Mouse (Mus musculus): ENCODE data around the gene Tex26. TPM values are rescaled to one million over a fixed set of nuclear protein-coding genes. Genes with fewer than 3 reads are reported as not detected.

The Tex26 gene
- polyA plus RNA-seq, 1 experiment from 2014 or later = 0.14 TPM

DNA sequence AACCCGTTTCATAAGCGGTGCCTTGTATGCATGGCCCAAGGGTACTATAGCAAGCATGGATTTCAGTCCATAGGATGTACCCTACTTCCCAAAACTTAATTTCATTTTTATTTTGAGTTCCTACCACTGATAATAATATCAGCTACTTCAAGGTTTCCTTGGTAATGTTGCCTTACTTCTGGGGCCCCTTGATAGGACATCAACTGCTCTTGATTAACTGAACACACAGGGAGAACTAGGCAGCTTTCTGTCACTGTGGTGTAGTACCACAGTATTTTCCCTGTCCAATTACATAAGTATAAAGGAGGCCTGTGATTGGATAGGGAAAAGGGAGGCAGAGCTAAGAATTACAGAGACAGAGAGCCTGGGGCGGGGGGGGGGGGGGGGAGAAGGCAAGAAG is 75.4 kb downstream of the Tex26 start:
- no peaks in the 10 kb centered on the region for H3K36me3 ChIP-seq (ENCODE audit: insufficient read depth, low read length)
- 0 out of 2 replicates have a peak overlapping the region, but pooled peaks have one; percentile 13 for H3K27ac ChIP-seq
- H3K4me2 ChIP-seq (ENCODE audit: low read length) = no peak overlapping the region
- 58% methylated on average over 3 of the region's 3 CpGs for WGBS
- no peak overlapping the region for H3K4me3 ChIP-seq (replicated peaks; ENCODE audit: low read depth, low read length)
- DNase-seq (ENCODE audit: low spot score) (no peak), ATAC-seq (replicated peaks; ENCODE audit: low FRiP score, low read depth) (no peak)
- peaks cover 6% of the 10 kb centered on the region for H3K4me1 ChIP-seq (replicated peaks; ENCODE audit: insufficient read depth, low read length)
- H3K9ac ChIP-seq (ENCODE audit: low read depth, low read length) = no peak overlapping the region
- TF ChIP-seq CTCF (IDR thresholded peaks at IDR 0.05; ENCODE audit: low read depth) = no peak
- H3K27me3 ChIP-seq (ENCODE audit: insufficient read depth, low read length) = no peaks in the 10 kb centered on the region
- no peaks in the 10 kb centered on the region for H3K9me3 ChIP-seq (replicated peaks; ENCODE audit: low read length)

DNA sequence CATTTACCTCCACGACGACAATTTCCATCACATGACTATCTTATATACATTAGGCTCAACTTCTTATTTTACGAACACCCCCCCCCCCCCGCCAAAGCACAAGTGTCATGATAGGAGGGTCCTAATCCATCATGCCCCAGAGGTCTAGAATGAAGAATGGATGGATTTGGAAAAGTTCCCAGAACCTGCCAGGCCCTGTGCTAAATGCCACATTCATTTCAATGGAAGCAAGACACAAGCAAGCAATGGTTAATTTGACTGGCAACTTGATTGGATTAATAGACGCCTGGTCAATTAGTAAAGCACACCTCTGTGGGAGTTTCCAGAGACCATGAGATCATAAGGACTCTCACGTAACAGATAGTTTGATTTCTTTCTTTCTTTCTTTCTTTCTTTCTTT is 77.7 kb downstream of the Tex26 start:
- Histone ChIP-seq H3K9me3 (replicated peaks; ENCODE audit: low read length) (no peaks in the 10 kb centered on the region), H3K9ac (ENCODE audit: low read depth, low read length) (no peak overlapping the region), H3K4me3 (replicated peaks; ENCODE audit: low read depth, low read length) (no peak overlapping the region), H3K36me3 (ENCODE audit: insufficient read depth, low read length) (no peaks in the 10 kb centered on the region), H3K4me2 (ENCODE audit: low read length) (no peak overlapping the region), H3K27me3 (ENCODE audit: insufficient read depth, low read length) (no peaks in the 10 kb centered on the region), H3K27ac (no peak overlapping the region), H3K4me1 (replicated peaks; ENCODE audit: insufficient read depth, low read length) (peaks cover 6% of the 10 kb centered on the region)
- WGBS = 66% methylated on average over 6 of the region's 6 CpGs
- no peak for TF ChIP-seq CTCF (IDR thresholded peaks at IDR 0.05; ENCODE audit: low read depth)
- DNase-seq (ENCODE audit: low spot score) (no peak), ATAC-seq (replicated peaks; ENCODE audit: low FRiP score, low read depth) (no peak)

Other genes with a start within 250 kb of the Tex26 start
- 18.1 and 19.8 TPM in 2 replicates for gene Alox5ap, start 174.9 kb upstream of the Tex26 start, polyA plus RNA-seq (2015; fragmentation: Nextera tagmentation; extraction: Ambion mirVana)
- 0.24 and 0.31 TPM in 2 replicates for gene Medag, start 27.9 kb upstream of the Tex26 start, polyA plus RNA-seq (2015; fragmentation: Nextera tagmentation; extraction: Ambion mirVana)
- gene Wdr95, start 89.0 kb downstream of the Tex26 start, polyA plus RNA-seq (2015; fragmentation: Nextera tagmentation; extraction: Ambion mirVana) = 0.05 TPM in 1 of 2 replicates, not detected in the other
- gene Hsph1, start 196.7 kb downstream of the Tex26 start, polyA plus RNA-seq (2015; fragmentation: Nextera tagmentation; extraction: Ambion mirVana) = 25.0 and 27.4 TPM in 2 replicates
- 15.4 and 16.3 TPM in 2 replicates for gene B3glct, start 238.6 kb downstream of the Tex26 start, polyA plus RNA-seq (2015; fragmentation: Nextera tagmentation; extraction: Ambion mirVana)

All from kidney, postnatal 0 days (tissue).